Mouse (Mus musculus): ENCODE results near the gene Vasn.

Gene Vasn

GRCm38 (mm10) chr16:4606431-4607084, 33.2 kb upstream of the Vasn start:
- DNase-seq (ENCODE audit: extremely low read depth, insufficient read length, low spot score): no peak

DNA sequence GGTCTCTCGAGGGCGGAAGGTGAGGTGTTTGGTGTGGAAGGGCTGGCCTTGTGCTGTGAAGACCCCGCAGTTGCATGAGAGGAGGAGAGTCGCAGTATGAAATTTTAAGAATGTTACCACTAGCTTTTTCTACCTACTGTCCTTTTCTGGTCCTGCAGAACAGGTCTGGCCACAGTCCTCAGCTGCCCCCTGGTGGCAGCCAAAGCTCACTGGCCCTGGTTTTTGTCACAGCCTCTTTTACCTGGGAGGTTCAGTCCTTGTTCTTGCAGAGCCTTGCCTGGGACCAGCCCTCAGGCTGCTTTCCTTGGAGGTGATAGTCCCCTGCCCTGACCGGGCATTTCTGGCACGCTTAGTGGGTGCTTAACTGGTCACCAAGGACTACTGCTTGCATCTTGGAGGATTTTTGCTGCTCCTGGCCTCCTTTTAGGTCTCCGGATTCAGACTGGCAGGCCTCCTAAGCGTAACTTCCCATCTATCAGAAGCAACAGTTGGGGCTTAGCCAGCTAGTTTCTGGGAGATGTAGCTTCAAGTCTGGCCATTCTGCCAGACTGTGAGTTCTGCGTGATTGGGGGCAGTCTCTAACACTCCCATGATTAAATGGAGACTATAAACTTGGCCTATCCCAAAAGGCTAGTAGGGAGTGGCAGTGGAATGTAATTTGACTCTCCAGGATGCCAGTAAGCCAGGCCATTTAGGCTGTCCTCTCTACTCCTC, 31.8 kb upstream of the Vasn start:
- DNase-seq (ENCODE audit: extremely low read depth, insufficient read length, low spot score): peak; percentile 58

DNA sequence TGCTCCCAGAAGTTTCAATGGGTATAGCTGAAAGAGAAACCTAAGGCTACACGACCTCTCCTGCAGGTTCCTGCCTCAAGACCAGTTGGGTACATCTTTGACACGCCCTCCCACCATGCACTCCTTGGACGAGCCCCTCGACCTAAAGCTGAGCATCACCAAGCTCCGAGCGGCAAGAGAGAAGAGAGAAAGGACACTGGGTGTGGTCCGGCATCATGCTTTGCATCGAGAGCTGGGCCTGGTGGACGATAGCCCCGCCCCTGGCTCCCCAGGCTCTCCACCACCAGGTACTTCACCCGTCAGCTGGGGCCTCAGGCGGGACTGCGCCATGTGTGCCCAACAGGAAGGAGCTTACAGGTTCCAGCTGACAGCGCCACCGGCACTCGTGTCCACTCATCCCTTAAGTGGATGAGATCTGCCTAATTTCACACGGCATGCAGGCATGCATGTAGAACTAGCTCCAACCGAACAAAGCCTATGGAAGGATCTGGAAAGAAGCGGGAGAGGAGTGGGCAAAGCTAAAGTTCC, 31.1 kb upstream of the Vasn start:
- no peak for DNase-seq (ENCODE audit: extremely low read depth, insufficient read length, low spot score)

DNA sequence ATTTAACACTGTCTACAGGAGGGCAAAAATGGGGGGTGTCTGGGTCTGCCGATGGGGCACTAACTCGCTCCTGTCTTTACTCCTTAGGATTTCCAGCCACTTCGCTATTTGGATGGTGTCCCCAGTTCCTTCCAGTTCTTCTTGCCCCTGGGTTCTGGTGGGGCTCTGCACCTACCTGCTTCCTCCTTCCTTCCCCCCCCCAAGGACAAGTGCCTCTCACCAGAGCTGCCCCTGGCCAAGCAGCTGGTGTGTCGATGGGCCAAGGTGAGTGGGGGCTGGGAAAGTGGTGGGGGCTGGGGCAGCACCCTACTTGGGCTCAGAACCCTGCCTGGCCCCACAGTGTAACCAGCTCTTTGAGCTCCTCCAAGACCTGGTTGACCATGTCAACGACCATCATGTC, 28.5 kb upstream of the Vasn start:
- DNase-seq (ENCODE audit: extremely low read depth, insufficient read length, low spot score): no peak

DNA sequence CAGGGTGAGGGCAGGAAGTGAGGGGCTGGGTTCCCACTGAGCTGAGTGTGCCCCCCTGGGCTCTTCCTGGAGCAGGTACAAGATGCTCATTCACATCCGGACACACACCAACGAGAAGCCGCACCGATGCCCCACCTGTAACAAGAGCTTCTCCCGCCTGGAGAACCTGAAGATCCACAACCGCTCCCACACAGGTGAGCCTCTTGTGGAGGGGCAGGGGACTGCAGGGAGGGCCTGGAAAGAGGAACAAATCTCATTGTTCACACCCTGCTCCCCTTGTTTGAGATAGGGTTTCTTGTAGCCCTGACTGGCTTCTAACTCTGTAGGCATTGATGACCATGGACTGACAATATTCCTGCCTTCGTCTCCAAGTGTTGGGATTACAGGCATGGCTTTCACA, 28.1 kb upstream of the Vasn start:
- DNase-seq (ENCODE audit: extremely low read depth, insufficient read length, low spot score): no peak

GRCm38 (mm10) chr16:4613736-4614135, 26.0 kb upstream of the Vasn start:
- no peak for DNase-seq (ENCODE audit: extremely low read depth, insufficient read length, low spot score)

- no peak for DNase-seq (ENCODE audit: extremely low read depth, insufficient read length, low spot score)
Measured at GRCm38 (mm10) chr16:4614639-4615038, 25.1 kb upstream of the Vasn start.

DNA sequence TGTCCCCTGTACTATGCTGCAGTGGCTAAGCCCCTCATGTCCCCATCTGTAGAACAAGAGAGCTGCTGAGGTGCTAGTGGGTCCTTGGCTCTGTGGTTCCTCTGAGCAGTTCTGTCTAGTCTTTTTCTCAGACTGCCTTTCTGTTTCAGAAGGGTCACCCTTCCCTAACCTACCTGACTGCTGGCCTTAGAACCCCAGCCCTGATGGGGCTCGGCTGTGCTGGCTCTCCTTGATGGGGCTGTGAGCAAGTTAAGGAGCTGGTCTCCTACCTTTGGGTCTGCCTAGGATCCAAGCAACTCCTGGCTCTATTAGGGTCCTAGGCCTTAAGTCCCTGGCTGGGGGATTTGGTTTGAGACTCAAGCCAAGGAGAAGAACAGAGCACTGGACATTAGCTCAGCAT, 24.4 kb upstream of the Vasn start:
- no peak for DNase-seq (ENCODE audit: extremely low read depth, insufficient read length, low spot score)

GRCm38 (mm10) chr16:4616829-4617228, 22.9 kb upstream of the Vasn start:
- no peak for DNase-seq (ENCODE audit: extremely low read depth, insufficient read length, low spot score)

DNA sequence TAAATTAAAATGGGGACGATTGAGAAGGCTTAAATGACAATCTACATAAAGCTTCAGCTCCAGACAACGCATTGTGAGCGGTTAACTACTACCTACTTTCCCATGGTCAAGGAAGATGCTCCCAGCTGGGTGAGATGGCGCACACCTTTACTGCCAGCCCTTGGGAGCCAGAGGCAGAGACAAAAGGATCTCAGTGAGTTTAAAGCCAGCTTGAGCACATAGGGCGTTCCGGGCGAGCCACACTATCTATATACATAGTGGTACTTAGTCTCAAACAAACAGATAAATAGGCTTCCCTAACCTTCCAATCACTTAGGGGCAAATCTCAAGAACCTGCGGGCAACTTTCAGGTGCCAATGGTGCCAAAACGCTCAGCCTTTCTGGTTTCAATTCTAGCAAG, 15.7 kb upstream of the Vasn start:
- DNase-seq (ENCODE audit: extremely low read depth, insufficient read length, low spot score): no peak

GRCm38 (mm10) chr16:4624481-4625110, 15.1 kb upstream of the Vasn start, which contains the start of gene Pam16:
Gene Pam16 (minus strand): TSS chr16:4624988.
- DNase-seq (ENCODE audit: extremely low read depth, insufficient read length, low spot score): peak; percentile 92

GRCm38 (mm10) chr16:4627105-4627504, 12.6 kb upstream of the Vasn start:
- no peak for DNase-seq (ENCODE audit: extremely low read depth, insufficient read length, low spot score)

DNA sequence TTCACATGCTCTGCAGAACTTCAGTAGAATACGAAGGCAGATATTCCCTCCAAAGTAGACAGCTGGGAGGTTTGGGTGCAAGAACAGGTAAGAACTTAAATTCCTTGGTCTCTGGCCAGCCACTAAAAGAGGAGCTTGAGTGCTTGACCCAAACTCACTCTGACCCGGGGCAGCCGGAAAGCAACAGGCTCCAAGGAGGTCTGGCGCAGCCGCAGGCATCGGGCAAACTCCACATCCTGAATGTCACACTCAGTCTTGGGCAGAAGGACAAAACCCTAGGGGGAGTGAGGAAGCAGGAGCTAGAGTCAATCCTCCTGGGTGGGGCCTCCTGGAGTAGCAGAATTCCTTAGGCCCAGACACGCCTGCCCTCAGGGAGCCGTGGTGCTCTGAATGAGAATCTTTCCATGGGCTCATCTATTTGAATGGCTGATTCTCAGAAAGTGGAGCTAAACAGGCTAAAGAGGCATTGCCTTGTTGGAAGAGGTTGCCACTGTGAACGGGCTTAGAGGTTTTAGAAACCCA, 10.8 kb upstream of the Vasn start:
- DNase-seq (ENCODE audit: extremely low read depth, insufficient read length, low spot score): no peak

GRCm38 (mm10) chr16:4629950-4630349, 9.8 kb upstream of the Vasn start:
- peak; percentile 59 for DNase-seq (ENCODE audit: extremely low read depth, insufficient read length, low spot score)

- no peak for DNase-seq (ENCODE audit: extremely low read depth, insufficient read length, low spot score)
Measured at GRCm38 (mm10) chr16:4632050-4632449, 7.7 kb upstream of the Vasn start.

DNA sequence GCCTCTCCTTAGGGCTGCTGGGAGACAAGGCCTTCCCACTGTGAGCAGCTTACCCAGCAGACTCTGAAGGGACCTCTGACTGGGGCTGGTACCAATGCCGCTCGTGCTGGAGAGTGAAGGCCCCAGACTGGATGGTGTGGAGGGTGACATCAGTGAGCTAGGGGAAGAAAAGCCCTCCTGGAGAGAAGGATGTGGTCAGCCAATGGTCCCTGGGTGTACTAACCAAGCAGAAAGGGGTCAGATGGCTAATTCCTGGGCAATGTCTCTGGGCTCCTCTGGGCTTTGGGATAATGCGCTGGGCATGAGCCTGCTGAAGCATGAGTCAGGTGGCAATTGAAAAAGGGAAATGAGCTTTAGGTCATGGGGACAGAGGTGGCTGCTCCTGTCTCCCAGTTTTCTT, 6.1 kb upstream of the Vasn start:
- no peak for DNase-seq (ENCODE audit: extremely low read depth, insufficient read length, low spot score)

DNA sequence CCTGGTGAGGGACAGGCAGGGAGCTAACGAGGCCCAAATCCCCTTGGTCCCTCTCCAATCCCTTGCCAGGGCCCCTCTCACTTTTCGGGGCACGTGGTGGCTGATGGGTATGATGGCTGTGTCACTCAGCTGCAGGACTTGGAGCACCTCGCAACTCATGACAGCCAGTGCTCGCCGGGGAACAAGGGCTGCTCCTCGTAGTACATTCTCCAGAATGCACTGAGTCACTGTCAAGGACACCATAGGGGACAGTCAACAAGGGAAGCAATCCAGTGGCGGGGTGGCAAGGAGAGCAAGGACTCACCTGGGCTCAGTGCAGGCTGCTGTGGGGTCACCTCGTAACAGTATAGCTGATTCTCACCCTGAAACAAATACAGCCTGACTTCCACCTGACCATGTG, 5.1 kb upstream of the Vasn start:
- no peak for DNase-seq (ENCODE audit: extremely low read depth, insufficient read length, low spot score)

DNA sequence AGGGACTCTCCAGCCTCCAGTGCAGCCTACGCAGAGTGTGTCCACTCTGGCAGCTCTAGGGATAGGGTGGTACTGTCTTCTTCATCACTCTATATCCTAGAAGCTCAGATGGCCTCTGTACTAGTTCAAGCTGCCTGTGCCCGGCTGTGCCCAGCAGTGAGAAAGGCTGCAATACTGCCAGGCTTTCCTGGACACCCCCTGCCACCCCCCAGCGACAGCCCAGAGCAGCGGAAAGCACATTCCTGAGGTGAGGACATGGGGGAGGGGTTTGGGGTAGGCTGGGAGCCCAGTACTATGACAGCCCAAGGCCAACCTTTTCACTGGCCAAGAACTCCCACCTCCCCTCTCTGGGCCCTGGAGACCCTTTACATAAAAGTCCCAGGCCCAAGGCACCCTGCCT, 4.0 kb upstream of the Vasn start:
- no peak for DNase-seq (ENCODE audit: extremely low read depth, insufficient read length, low spot score)

DNA sequence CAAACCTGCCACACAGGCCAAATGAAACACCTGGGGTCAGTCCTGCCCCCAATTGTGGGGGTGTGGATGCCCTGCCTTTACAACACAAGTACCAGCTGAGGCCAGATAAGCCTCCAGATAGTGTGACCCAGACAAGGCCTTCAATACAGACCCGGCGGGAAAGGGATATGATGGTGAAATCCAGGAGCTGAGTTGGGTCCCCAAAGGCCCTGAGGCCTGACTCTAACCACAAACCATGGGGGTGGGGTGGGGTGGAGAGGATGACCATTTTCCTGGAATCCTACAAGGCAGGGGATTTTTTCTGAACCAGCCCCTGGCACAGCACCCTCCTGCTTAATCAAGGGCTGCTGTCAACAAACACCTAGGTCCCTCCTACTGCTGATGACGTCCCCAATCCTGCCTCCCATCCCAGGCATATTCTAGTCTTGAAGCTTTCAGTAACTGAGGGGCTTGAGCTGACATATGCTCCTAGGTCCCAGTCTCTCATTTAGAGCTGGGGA, 800 bp upstream of the Vasn start:
- DNase-seq (ENCODE audit: extremely low read depth, insufficient read length, low spot score): no peak

DNA sequence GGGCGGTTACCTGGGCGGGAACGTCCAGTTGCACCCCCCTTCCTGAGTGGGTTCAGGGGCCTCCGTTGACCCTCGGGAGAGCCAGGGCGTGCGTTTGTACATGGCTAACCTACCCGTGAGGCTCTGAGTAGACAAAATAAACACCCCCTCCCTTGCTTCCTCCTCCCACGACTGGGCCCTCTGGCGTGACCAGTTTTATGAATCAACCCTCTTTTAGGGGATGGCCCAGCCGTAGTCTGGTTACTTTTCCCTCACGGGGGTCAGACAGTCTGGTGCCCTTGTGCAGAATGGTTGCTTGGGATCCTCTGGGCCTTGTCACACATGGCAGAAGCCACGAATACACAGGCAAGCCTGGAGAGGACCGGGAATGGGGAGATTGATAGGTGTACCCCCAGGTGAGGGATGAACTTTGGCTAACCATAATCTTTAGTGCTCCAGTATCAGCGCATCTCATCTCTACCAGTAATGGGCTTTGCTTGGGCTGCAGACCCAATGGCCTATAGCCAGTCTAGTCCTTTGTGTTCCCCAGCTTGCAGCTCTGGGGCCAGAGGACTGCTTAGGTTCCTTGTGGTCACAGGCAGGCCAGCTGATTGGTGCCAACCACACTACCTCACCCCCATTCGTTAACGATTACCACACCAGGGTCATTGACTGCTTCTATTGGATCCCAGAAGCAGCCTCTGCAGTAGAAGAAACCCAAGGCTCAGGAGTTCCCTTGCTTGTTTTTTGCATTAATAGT, 695 bp downstream of the Vasn start:
- DNase-seq (ENCODE audit: extremely low read depth, insufficient read length, low spot score): peak; percentile 67
